Mouse (Mus musculus) C2C12 (cell line): Measurements from ENCODE around the gene Fermt2. TPM values are rescaled to one million over a fixed set of nuclear protein-coding genes. Genes with fewer than 3 reads are reported as not detected.

Source experiments
- H3K27me3 ChIP-seq: one replicate; pipeline ENCODE4 v1.6.1; 2011; ENCODE audit not compliant: control insufficient read depth, insufficient read depth, insufficient read length
- H3K36me3 ChIP-seq: one replicate; pipeline ENCODE4 v1.6.1; 2011; ENCODE audit not compliant: control insufficient read depth, insufficient read depth
- H3K4me3 ChIP-seq: one replicate; pipeline ENCODE4 v1.5.1; 2011; ENCODE audit warnings: mild to moderate bottlenecking, control low read depth; ENCODE audit not compliant: poor library complexity, insufficient read depth, severe bottlenecking
- H3K79me2 ChIP-seq: one replicate; pipeline ENCODE4 v1.6.1; 2011; ENCODE audit not compliant: control insufficient read depth, insufficient read depth
- H3K79me3 ChIP-seq: one replicate; pipeline ENCODE4 v1.6.1; 2011; ENCODE audit warnings: low read depth, control low read depth
- H3ac ChIP-seq: one replicate; pipeline ENCODE3; 2011; ENCODE audit warnings: low read depth; ENCODE audit not compliant: control insufficient read depth, insufficient read length
- CEBPB ChIP-seq: IDR thresholded peaks from one replicate; pipeline ENCODE4 v1.6.1; 2011; ENCODE audit warnings: low read depth, mild to moderate bottlenecking, control low read depth, moderate library complexity
- CTCF ChIP-seq: IDR thresholded peaks from one replicate; pipeline ENCODE4 v1.5.1; 2011; ENCODE audit not compliant: control insufficient read depth, insufficient read depth, insufficient read length
- FOSL1 ChIP-seq: IDR thresholded peaks from one replicate; pipeline ENCODE4 v1.8.0; 2011; ENCODE audit warnings: mild to moderate bottlenecking, low read length; ENCODE audit not compliant: poor library complexity, insufficient read depth, severe bottlenecking
- MAX ChIP-seq: IDR thresholded peaks from one replicate; pipeline ENCODE4 v1.6.1; 2011; ENCODE audit warnings: mild to moderate bottlenecking, control low read depth
- MYOD1 ChIP-seq: IDR thresholded peaks from one replicate; pipeline ENCODE4 v1.6.1; 2011; ENCODE audit warnings: low read depth; ENCODE audit not compliant: control insufficient read depth, insufficient read length
- MYOG ChIP-seq: IDR thresholded peaks from one replicate; pipeline ENCODE4 v1.6.1; 2011; ENCODE audit not compliant: control insufficient read depth, insufficient read length; ENCODE audit errors: extremely low read depth
- USF1 ChIP-seq: IDR thresholded peaks from one replicate; pipeline ENCODE4 v1.6.1; 2011; ENCODE audit warnings: low read depth, mild to moderate bottlenecking, control low read depth, moderate library complexity
- polyA plus RNA-seq: library from polyadenylated mRNA; unstranded; fragments of >200 nt; fragmentation: generic; extraction: Trizol; gene quantifications from one replicate; pipeline ENCODE4 v1.2.1, GENCODE M21; 2012; ENCODE audit warnings: missing spikeins

Gene Fermt2
- polyA plus RNA-seq, 1 experiment: 40.9 TPM

DNA sequence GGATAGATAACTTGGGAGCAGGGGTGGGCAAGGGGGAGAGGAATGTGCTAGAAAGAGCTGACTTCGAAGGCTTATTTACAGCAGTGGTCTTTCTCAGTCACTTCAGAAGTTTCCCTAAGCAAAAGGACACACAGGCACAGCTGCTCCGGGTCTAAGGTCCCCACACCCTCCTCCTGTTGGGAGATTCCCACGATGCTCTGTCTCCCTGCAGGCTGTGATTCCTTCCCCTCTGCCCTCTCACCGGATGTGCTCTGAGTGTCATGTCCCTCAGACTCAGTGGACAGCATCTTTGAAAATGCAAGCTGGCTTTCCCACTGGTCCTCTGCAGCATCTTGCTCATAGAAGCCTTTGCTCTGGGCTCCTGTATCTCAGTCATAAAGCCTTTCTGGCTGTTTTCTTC is 77.8 kb downstream of the Fermt2 start:
- no peak for TF ChIP-seq CEBPB
- no peak for TF ChIP-seq FOSL1
- no peak for TF ChIP-seq MYOD1
- no peak for TF ChIP-seq MAX
- no peak for TF ChIP-seq CTCF
- TF ChIP-seq MYOG: no peak
- TF ChIP-seq USF1: no peak
- H3K79me2 ChIP-seq: no peaks in the 10 kb centered on the region
- H3K79me3 ChIP-seq: no peaks in the 10 kb centered on the region
- peaks cover under 1% of the 10 kb centered on the region for H3K36me3 ChIP-seq
- H3K27me3 ChIP-seq: no peaks in the 10 kb centered on the region
- no peak overlapping the region for H3K4me3 ChIP-seq
- no peak overlapping the region for H3ac ChIP-seq

DNA sequence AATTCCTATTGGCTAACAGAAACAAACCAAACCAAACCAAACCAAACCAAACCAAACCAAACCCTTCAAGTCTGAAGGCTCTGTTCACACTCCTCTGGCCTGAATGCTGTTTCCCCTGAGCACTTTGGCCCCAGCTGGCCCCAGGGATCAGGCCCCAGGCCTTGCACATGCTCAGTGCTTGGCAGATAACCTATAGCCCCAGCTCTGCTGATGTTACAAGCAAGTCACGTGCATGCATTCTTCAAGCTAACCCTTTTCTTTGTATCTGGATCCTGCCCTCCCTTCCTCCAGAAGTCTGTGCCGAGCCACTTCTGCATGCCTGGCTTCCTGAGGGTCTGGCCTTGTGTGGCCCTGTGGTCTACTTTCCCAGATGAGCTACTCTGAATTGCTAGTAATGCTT is 78.8 kb downstream of the Fermt2 start:
- Histone ChIP-seq H3K79me3 (no peaks in the 10 kb centered on the region), H3K79me2 (no peaks in the 10 kb centered on the region), H3K27me3 (no peaks in the 10 kb centered on the region), H3K36me3 (no peaks in the 10 kb centered on the region), H3ac (no peak overlapping the region), H3K4me3 (no peak overlapping the region)
- TF ChIP-seq MYOG: no peak
- TF ChIP-seq CEBPB: no peak
- TF ChIP-seq MYOD1: no peak
- TF ChIP-seq USF1: no peak
- TF ChIP-seq FOSL1: no peak
- no peak for TF ChIP-seq MAX
- TF ChIP-seq CTCF: no peak

DNA sequence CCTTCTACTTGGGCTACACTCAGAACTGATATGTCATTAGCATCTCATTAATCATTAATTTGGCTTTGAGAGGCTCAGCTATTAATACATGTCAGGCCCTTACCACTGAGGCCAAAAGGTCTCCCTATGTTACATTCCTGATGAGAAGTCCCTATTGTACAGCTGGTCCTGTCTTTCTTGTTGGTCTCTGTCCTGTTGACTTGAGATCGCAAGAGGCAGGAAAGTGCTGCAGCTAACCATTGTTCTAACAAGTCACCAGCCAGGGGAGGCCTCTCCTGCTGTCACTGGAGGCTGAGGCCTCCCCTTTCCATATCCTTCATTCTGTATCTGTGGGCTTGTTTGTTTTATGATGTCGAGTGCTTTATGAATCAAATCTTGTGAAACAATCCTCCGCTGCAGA is 83.1 kb downstream of the Fermt2 start:
- TF ChIP-seq CTCF (no peak), MYOD1 (no peak), MAX (no peak), USF1 (no peak), MYOG (no peak), FOSL1 (no peak), CEBPB (no peak)
- Histone ChIP-seq H3K27me3 (no peaks in the 10 kb centered on the region), H3K79me3 (no peaks in the 10 kb centered on the region), H3K36me3 (no peaks in the 10 kb centered on the region), H3K79me2 (no peaks in the 10 kb centered on the region), H3K4me3 (no peak overlapping the region), H3ac (no peak overlapping the region)

DNA sequence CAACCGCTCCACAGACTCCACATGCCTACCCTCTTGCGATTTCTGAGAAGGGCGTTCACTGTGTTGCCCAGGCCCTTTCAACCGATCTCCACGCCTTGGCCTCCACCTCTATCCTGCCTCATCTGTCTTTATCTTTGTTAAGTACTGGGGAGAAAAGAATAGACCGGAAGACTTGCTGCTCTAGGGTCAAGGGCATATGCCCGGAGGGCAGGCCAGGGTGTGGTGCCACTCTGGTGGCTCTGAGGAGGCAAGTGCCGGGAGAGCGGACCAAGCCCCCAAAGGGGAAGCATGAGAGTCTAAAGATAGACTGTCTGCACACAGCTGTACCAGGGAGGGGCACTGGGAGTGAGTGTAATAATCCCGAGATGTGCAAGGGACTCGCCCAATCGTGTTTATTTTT is 84.5 kb downstream of the Fermt2 start:
- Histone ChIP-seq H3K79me3 (no peaks in the 10 kb centered on the region), H3K27me3 (no peaks in the 10 kb centered on the region), H3K79me2 (no peaks in the 10 kb centered on the region), H3ac (no peak overlapping the region), H3K4me3 (no peak overlapping the region), H3K36me3 (no peaks in the 10 kb centered on the region)
- TF ChIP-seq MYOD1 (no peak), FOSL1 (no peak), MYOG (no peak), CEBPB (no peak), USF1 (no peak), CTCF (no peak), MAX (no peak)

DNA sequence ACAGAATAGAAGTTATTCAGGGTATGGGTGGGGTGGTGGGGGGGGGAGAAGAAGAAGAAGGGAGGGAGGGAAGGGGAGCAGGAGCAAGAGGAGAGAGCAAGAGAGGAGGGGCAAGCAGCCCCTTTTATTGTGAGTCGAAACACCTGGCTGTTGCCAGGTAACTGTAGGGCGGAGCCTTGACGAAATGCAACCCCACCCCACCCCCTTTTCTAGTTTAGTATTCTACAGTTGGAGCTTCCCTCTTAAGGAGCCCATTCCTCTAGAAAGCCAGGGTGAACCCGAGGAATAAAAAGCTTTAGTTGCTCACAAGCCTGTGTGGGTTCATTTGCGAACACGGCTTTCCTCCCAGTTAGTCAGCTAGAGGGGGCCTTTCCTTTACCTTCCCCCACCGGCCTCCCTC is 85.0 kb downstream of the Fermt2 start:
- Histone ChIP-seq H3ac (no peak overlapping the region), H3K36me3 (no peaks in the 10 kb centered on the region), H3K79me3 (no peaks in the 10 kb centered on the region), H3K79me2 (no peaks in the 10 kb centered on the region), H3K27me3 (no peaks in the 10 kb centered on the region), H3K4me3 (no peak overlapping the region)
- no peak for TF ChIP-seq MYOG
- no peak for TF ChIP-seq MAX
- no peak for TF ChIP-seq FOSL1
- no peak for TF ChIP-seq CTCF
- no peak for TF ChIP-seq CEBPB
- TF ChIP-seq USF1: no peak
- TF ChIP-seq MYOD1: no peak

DNA sequence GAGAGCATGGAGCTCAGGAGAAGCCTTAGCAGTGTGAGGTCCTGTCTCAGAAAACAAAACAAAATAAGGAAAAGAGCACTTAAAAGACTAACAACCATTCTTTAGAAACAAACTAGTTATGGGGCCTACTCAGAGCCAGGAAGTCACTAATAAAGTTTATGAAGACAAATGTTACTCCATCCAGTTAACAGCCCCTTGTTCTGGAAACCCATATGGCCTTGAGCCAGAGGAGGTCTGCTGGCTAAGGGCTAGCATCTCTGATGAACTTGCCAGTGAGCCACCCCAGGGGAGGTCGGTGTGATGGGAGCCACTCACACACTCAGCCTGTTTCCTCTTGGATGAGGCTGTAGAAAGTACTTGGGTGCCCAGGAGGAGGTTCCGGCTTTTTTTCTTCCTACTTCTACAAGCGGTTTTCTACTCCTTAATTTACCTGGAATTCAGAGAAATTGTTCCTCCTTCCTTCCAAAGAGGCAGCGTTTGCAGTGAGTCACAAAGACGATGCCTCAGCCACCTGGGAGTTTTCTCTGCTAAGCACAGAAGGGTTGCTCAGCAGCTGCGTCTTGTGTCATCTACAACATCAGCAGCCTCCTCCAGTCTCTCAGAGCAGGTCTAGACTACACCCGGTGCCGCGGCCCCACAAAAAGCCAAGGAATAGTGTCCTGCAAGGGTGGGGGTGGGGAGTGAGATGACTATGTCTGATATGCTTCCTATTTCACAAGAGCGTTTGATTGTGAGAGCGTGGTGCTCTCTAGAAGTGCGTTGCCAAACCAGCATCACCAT is 86.9 kb downstream of the Fermt2 start:
- no peak overlapping the region for H3ac ChIP-seq
- H3K79me3 ChIP-seq: no peaks in the 10 kb centered on the region
- no peak for TF ChIP-seq FOSL1
- no peaks in the 10 kb centered on the region for H3K36me3 ChIP-seq
- H3K4me3 ChIP-seq: no peak overlapping the region
- no peaks in the 10 kb centered on the region for H3K79me2 ChIP-seq
- no peaks in the 10 kb centered on the region for H3K27me3 ChIP-seq
